Mouse (Mus musculus) 3134 (cell line): ENCODE measurements around the gene Slc5a6.
"Not testable (repeated sequence)": the region's sequence is repeated elsewhere in the genome, so short reads cannot be mapped to it uniquely, and the experiment has no call there.

Experiments used
- DNase-seq: peaks from one replicate; pipeline ENCODE4 v3.0.0-alpha.2; 2011; ENCODE audit warnings: low spot score; ENCODE audit not compliant: insufficient read length; ENCODE audit errors: extremely low read depth

The Slc5a6 gene

GRCm38 (mm10) chr5:31071059-31071458 is 22.3 kb upstream of the Slc5a6 start:
- DNase-seq = no peak

- no peak for DNase-seq
These were observed 21.1 kb upstream of the Slc5a6 start for GRCm38 (mm10) chr5:31069810-31070209.

DNA sequence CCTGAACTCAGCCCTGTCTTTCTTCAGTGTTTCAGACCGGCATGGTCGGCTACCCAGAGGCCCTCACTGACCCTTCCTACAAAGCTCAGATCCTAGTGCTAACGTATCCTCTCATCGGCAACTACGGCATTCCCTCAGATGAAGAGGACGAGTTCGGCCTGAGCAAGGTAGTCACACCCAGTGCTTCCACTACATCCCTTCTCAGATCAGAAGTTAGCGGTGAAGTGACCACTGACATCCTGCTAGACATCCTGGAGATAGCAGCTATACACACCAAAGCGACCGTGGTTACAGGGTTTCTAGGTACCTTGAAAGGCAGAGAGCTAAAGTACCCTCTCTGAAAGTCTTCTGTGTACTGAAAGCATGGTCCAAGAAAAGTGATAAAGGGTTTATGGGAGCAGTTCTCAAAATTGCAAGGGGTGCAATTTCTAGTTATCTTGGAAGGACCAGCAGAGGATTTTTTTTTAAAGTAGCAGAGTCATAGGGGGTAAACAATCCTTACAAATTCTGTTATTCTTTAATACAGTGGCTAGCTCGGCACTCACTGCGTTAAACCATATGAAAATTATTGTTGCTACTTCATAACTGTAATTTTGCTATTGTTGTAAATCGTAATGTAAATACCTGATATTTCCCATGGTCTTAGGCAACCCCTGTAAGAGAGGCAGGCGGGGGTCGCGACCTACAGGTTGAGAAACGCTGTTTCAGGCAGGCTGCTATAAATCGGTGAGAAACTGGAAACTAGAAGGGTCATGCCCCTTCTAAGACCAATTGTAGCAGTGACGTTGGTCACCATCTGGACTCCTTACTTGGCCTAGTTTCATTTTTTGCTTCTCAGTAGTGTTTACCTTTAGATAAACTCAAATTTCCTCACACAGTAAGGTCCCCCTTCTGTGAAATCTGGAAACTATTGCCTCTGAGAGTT is 6.8 kb upstream of the Slc5a6 start:
- no peak for DNase-seq

DNA sequence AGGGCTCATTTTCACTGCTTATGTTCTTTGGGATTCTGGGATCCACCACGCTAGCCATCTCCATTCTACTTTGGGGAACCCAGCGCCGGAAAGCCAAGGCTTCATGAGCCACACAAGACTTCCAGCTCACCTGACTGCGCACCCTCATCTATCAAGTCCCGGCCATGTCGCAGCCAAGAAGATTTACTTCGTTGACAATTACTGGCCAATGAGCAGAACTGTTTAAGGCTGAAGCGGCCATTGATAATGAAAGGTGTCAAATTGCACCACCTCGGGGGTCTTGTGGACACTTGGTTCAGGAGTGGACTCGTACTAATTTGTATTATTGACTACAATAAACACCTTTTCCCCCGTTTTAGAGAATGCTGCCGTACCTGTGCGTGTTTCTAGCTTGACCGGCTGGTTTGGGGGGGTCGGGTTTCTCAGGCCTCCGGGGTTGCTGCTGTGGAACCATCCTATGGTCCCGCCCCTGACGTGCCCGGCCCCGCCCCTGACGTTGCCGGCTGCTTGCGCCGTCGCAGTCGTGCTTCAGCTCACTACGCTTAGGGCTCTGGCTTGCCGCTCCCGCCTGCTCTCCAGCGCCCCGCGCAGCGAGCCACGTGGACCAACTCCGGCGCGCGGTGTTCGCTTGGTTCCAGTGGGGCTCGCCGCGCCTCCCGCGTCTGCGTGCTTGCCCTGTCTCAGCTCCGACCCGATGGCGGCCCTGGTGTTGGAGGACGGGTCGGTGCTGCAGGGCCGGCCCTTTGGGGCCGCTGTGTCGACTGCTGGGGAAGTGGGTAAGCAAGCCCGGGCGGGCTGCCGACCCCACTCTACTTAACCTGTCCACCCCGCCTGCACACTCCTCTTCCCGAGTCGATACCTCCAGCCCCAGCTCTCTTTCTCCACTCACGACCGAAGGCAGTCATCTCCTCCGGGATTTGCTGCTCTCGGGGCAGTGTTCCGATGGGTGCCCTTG is 5.8 kb upstream of the Slc5a6 start, which contains the start of gene Cad:
Cad (plus strand) TSS at position 520 of the 955 bp plus-strand sequence.
- DNase-seq = peak; percentile 95

DNA sequence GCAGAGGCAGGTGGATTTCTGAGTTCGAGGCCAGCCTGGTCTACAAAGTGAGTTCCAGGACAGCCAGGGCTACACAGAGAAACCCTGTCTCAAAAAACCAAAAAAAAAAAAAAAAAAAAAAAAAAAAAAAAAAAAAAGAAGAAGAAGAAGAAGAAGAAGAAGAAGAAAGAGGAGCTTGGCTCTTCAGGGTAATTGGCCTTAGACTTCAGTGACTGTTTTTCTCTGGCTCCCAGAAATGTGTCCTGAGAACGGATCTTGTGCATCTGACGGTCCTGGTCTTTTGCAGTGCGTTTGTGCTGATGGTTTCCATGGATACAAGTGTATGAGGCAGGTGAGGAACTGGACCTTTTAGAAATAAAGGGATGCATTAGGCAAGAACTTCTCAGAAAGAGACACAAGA is 5.0 kb upstream of the Slc5a6 start:
- DNase-seq = not testable (repeated sequence)

DNA sequence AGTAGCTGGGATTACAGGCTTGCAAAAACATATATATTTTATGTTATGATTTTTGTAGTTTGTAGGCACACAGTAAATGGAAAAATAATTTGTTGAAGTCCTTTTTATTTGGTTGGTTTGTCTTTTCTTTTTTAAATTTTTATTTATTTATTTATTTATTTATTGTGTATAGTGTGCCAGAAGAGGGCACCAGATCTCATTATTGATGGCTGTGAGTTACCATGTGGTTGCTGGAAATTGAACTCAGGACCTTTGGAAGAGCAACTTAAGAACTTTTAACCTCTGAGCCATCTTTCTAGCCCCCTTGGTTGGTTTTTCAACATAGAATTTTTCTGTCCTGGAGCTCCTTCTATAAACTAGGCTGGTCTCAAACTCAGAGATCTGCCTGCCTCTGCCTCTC is 1.7 kb upstream of the Slc5a6 start:
- DNase-seq = no peak

DNA sequence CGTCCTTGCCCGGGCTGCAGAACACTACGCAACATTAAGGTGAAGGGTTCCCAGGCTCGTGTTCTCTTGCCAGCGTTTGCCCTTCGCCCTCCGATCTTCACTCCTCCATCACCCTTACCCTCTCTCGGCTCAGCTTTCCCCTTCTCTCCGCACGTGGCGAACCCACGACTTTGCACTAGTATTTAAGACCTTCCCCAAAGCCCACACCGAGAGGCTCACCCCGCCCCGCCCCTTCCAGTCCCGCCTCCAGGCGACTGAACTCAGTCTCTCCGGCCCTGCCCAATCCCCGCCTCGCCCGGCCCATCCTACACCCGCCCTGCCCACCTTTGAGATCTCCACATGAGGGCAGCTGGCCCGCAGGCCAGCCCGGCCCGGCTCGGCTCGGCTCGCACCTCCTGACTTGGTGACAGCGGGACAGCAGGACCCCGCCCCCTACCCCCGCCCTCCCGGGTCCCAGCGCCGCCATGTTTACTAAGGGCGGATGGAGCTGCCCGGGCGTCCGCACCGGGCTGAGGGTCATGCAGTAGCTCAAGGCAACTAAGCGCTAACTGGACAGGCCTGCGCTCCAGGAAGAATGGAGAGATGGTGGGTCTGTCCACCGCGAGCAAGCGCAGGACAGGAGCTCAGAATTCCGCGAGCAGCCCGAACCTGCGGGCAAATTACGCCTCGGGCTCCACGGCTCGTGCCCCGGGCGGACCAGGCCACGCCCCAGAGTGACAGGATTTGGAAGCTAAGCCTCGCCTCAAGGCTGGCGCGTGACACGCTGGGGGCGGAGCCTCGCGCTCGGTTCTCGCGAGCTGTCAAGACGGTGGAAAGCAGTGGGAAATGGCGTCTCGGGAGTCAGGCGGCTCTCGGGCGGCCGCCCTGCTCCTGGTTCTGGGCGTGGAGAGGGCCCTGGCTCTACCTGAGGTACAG is 619 bp downstream of the Slc5a6 start, which contains the start of gene Atraid:
Atraid (plus strand) TSS at position 465 of the 915 bp plus-strand sequence.
- DNase-seq = peak; percentile 99

- no peak for DNase-seq
These were observed 1.6 kb downstream of the Slc5a6 start for GRCm38 (mm10) chr5:31047074-31047473.

DNA sequence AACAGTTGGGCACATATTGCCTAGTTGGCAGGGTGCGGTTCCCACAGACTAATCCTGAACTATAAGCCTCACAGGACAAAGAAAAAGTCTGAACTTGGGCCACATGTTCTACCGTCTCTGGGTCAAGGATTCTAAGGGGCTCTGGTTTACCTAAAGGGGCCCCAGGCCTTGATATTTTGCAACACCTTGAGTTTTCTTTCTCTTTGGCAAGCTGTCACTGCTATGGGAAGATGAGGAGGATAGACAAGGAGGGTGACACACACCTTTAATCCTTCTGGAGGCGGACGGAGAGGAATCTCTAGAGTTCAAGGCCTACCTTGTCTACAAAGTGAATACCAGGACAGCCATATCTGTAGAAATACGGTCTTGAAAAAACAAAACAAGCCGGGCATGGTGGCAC is 2.3 kb downstream of the Slc5a6 start:
- no peak for DNase-seq

DNA sequence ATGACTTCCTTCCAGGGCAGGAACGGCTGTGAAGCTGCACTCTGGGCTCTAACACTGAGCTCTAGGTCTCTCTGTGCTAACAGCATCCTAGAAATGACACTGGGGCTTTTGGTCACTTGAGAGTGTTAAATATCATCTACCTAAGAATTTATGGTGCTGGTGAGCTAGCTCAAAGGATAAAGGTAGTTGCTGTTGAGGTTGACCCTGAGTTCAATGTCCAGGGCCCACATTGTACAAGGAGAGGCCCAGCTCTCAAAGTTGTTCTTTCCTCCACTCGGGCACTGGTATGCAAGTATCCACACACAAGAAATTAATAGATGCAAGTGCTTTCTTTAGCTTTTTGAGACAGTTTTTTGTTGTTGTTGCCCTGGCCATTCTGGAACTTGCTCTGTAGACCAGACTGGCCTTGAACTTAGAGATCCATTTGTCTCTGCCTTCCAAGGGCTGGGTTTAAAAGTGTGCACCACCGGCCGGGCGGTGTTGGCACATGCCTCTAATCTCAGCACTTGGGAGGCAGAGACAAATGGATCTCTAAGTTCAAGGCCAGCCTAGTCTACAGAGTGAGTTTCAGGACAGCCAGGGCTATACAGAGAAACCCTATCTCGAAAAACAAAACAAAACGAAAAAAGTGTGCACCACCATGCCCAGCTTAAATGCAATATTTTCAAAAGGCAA is 10.4 kb downstream of the Slc5a6 start:
- DNase-seq = no peak

DNA sequence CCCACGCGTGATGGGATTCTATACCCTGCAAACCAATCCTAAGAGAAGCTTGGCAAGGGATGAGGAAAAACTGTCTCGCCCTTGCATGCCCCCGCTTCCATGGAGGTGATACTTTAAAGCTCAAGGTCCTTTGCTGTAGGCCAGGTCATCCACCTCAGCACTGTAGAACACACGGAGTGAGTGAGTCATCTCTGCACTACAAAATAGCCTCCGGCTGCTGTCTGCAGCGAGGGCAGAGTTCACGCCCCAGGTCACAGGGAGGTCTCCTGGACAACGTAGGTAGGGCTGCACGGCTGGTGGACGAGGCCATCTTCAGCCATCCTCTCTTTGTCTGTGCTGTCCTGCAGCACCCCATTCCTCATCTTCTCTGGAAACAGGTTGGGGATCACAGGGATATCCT is 12.2 kb downstream of the Slc5a6 start:
- DNase-seq = not testable (repeated sequence)

DNA sequence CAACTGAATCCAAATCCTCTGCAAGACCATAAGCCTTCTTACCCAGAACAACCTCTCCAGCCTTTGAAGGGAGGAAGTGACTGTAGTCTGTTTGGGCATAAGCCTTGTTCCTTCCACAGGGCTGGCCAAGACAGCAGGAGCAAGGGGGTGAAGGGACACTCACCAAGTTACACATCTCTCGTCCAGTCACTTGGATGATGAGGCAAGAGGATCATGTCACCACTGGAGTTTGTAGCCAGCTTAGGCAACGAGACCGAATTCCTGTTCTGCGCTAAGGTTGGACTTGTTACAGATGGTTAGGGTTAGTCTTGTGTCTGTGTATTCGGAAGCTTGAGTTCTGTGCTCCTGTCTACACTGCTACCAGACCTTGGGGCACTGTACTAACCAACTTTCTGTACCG is 14.1 kb downstream of the Slc5a6 start:
- no peak for DNase-seq

DNA sequence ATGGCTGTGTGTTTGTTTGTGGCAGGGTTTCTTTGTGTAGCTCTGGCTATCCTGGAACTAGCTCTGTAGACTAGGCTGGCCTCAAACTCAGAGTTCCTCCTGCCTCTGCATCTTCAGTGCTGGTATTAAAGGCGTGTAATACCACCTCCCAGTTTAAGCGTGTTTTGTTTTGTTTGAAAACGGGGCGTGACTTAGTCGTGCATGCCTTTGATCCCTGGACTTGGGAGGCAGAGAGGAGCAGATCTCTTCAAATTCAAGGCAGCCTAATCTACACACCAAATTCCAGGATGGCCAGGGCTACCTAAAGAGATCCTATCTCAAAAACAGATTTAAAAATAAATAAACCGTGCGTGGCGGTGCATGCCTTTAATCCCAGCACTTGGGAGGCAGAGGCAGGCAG is 17.2 kb downstream of the Slc5a6 start:
- DNase-seq = no peak

DNA sequence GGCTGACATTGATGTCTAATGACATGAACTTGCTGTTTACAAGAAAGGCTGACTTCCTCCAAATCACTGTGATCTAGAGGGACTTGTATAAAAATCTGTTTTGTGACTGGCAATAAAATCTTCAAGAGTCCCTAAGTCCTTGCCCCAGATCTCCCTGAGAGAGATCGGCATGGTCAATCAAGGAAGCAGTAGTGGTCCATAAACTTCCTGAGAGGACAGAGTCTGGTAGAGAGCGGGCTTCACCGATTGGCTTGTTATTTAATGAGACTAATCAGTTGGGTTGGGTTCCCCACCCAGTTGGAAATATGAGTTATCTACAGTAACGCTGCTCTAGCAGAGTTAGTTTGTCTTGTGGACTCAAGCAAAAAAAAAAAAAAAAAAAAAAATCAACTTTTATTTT is 17.8 kb downstream of the Slc5a6 start:
- DNase-seq = no peak

DNA sequence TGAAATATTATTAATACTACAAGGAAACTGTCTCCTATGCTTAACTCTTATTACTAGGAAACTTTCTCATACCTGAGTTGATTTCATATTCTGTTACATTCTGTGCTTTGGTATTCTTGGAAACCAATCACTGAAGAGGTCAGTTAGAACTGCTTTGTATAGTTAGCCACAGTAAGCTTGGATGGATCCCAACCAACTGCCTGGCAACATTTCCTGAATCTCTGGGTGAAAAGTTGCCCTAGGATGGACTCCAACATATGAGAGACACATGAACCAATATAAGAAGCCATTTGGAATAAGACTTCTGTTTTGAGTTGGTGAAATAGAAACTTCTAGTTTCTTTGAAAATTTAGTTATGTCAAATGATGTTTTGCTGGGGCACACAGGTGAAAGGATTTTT is 24.1 kb downstream of the Slc5a6 start:
- DNase-seq = no peak

DNA sequence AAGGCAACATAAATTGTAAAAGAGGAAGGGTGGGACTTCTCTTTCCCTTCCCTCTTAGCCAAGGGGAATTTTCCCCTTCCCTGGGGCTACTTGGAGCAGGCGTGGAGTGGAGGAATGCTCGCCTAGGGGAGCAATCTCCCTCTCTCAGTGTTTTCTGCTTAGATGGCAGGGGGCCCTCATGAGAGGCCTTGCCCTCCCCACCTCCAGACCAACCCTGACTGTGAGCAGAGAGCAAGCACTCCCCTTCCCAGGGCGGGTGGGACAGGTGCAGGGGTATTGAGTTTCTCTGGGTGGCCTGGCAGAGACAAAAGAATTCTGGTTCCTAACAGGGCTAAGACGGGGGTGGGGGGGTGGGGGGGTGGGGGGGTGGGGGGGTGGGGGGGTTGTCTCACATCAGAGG is 25.5 kb downstream of the Slc5a6 start:
- DNase-seq = no peak

DNA sequence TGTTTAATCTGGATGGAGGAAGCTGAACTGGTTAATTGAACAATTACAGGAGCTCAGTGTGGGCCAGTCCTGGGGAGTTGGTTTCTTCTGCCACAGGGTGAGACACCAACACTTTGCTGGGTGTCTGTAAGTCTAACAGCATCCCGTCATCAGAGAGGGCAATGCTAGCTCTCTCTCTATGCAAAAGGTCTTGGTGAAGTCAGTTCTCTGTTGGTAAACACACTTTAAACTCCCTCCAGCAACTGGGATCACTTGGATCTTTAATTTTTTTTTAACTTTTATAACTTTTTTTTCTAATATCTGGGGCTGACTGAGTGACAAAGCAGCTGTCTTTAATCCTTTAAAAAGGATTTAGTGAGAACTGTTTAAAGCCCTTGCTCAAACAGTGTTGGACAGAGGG is 26.0 kb downstream of the Slc5a6 start:
- DNase-seq = no peak

DNA sequence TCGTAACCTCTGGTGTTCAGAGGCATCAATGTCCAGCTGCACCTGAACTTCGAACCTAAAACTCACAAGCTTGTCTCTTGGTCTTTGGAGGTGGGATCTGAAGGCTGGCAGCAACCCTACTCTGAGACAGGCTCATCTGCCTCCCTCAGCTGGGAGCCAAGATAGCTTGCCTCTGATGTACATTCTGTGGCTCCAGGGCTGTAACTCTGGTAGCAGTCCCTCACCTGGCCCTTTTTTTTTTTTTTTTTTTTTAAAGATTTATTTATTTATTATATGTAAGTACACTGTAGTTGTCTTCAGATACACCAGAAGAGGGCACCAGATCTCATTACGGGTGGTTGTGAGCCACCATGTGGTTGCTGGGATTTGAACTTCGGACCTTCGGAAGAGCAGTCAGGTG is 26.9 kb downstream of the Slc5a6 start:
- DNase-seq = not testable (repeated sequence)

GRCm38 (mm10) chr5:31015913-31016312 is 32.8 kb downstream of the Slc5a6 start:
- DNase-seq = no peak

DNA sequence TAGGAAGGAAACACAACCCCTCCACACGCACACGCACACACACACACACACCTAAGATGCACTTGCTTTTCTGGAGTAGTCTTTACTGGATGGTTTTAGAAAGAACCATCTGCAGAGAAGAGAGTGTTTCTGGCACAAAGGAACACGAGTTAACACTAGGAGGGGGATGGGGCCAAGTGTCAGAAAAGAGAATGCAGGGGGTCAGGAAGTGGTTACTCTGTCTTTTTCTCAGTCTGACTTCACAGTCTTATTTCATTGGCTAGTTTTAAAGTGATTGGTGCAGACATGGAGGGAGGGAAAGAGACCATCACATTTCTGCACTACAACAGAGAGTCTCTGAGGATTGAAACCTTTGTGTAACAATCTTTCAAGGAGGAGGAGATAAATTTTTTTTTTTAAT is 36.0 kb downstream of the Slc5a6 start:
- DNase-seq = no peak
